Mouse (Mus musculus): ENCODE data around the gene Mtus2.
A peak's percentile ranks its signal among the peaks of the same experiment; 100 is the strongest.
"Not testable (repeated sequence)": the region's sequence is repeated elsewhere in the genome, so short reads cannot be mapped to it uniquely, and the experiment has no call there.

The Mtus2 gene

DNA sequence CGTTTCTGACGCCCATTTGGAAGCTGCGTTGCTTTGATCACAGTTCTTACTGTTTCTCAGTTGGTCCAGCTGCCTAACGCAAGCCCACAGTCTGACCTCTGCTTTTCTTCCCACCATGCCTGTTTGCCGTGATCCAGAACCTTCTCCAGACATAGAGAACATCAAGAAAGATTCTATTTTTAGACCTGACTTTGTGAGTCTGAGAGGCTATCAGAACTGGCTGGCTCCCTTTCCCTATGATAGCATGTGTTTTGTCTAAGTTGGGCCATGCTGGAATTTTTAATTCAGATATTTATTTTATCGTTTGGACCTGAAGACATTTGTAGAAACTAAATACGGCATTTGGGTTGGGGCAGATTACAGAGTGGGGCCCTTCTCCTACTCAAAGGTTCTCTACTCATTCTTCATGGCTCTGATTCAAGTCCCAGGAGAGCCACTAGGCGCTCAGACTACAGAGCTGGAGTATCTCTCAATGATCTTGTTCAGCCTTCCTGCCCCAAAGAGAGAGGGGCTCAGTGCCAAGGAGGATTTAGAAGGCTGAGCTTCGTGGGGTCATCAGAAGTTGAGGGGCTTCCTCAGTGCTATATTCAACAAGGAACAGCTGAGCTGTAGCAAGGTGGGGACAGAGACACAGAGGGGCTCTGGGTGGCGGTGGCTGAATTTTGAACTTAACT is 174.5 kb downstream of the Mtus2 start:
- peak in 1 of 2 experiments; percentile 9 for DNase-seq

DNA sequence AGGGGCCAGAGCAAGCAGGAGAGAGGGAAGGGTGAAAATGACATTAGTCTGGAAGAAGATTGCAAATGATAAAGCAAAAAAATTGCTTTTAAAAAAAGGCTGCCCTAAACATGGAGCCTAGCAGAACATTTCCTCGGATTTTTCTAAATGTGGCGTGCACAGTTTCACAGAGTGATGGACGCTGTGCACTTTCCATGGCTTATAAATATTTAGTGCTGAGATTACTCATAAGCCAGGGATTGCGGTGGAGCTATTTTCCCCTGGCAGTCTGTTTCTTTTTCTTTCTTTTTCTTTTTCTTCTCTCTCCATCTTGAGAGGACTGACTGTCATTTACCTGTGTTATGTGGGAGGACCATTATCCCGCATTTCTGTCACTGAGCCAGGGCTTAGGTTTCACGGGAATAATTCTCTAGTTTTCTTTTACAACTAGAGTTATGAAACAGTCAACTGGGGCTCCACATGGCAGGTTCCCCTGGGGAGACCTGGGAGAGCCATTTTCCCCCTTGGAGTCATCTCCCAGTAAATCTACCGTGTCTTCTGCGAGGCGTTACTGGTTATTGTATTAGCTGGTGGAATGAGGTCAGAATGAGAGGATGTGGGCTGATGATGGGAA is 176.4 kb downstream of the Mtus2 start:
- DNase-seq, result no peak

DNA sequence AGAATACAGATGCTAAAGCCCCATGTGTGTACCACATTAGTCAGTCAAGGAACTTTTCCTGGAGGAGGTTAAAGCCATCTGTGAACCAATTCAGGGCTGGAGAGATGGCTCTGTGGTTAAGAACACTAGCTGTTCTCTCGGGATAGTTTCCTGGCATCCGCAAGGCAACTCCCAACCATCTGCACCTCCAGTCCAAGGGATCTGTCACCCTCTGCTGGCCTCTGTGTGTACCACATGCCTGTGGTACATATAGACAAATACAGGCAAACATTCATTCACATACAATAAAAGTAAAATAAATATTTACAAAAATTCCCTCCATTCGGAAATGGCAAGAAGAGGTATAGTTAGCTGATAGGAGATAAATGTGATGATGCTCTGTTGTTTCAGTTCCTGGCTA is 184.5 kb downstream of the Mtus2 start:
- no peak for DNase-seq

DNA sequence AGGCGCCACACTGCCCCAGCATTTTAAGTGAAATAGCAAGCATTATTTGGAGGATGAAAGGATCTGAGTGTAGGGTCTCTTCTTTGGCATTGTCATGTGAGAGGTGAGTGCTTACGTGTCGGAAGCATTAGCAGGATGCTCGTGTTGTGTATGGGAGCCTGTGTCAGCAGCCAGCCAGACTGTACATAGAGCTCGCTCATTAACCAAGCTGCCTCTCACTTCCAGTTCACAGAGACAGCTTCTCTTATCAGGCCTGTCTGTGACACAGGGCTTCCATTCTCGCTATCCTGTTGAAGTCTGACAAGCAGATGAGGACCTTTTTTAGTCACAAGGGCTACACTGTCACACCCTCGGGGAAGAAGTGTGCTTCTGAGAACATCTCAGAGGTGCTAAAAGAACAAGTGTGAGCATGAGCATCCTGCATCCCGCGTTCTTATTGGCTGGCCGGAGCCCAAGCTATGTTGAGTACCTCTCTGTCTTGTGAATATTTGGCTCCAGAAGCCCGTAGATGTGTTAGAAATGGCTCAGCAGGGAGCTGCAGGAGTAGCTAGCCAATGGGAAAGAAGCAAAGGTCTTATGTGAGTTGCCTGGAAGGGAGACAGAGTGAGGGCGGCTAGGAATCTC is 189.2 kb downstream of the Mtus2 start:
- DNase-seq, result no peak

DNA sequence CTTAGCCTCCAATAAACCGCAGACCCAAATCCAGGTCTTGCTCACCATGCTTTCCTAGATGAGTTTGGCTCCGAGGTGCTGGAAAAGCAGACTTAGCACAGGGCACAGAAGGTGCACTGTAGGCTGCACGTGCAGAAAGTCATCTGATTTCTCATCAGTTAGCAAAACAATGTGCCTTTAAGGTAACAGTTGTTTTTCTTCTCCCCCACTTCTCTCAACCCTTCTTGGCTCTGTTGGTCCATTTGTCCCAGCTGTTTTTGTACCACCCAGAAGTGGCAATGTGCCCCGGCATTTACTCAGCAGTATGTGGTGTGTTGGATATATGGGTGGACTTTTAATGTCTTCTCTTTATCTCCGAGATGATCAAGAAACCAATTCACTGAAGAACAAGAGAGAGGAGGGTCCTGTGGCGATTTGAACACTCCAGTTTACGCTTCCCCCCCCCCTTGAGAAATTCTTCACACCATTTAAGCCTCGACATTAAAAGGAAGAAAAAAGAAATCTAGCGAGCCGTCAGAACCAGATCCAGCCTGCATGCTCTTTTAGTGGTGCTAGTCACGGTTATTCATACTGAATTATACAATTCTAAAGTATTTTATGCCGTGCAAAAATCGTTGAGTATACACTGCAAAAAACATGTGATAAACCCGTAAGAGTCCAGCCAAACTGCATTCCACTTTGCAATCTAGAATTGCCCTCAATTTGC is 194.9 kb downstream of the Mtus2 start:
- DNase-seq, result no peak

DNA sequence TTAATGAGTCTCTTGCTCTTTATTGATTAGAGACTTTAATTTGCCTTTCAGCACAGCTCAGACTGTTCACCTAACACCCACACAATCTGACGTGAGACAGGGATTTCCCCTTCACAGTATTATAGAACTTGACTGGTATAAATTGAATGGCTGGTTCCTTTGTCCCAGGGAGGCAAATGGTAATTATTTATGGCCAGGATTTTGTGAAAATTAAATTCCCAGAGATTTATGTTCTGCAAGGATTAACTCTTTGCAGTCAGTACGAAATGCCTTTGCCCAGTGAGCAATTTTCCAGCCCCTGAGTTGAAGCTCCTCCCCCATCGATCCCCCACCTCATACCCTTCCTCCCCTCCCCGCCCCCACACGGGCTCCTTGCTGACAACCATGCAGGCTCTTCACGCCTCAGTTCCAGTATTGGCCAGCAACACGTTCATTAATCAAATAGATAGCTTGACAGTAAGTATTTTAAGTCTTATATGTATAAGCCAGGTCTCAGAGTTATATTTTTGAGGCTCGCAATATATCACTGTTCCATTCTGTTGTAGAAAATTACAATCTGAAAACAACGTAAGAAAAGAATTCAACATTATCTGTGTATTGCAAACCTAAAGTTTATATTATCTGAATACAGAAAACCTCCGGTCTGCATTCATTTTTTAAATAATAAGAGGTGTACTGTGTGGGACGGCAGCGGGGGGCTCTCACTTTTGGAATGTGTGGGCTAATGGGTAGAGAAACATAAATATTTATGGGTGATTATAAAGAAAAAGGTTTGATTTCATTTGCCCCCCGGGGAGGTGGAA is 195.7 kb downstream of the Mtus2 start:
- peak; percentile 11 to 19 for DNase-seq

DNA sequence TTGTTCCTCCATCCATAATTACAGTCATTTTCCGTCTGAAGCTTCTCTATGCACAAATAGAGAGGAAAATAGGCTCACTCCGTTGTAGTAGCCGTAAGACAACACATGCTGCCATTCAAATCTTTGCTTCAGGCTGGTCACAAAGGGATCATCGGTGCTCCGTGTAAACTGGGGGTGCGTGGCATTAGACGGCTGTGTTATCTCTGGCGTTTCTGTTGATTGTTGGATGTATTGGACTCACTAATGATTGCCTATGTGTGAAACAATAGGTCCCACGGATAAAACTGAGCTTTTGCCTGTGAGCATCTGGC is 196.2 kb downstream of the Mtus2 start:
- no peak for DNase-seq

DNA sequence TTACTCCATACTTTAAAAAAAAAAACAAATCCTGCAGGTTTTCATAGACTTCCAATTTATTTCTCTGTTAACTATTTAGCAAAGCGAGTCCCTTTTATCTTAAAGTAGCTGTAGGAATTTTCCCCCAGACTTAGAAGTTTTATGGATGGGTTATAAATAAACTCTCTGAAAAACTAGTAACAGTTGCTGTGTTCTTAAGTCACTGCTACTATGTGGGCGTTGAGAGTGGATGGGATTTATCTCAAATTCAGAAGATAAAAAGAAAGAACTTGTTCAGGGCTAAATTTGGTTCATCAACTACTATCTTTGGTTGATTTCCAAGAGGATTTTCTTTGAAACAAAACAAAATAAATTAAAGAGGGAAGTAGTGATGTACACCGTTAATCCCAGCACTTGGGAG is 197.6 kb downstream of the Mtus2 start:
- DNase-seq, result no peak

DNA sequence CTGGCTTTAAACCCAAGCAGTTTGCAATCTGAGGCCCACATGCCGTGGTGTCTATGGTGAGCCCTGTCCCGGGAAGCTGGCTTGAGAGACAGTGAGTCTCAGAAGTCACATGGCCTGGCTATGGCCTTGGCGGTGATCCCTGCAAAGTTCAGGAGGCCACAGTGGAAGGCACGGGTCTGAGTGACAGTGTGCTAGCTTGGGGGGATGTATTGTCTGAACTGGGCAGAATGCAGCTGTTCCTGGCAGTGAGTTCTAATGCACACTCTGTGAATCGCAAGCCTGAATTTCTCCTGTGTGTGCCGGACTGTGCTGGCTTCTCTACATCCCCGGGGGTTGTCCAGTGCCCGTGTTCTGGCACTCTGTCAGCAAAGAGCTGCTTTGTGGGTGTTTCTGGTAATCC is 202.2 kb downstream of the Mtus2 start:
- DNase-seq, result peak; percentile 9 to 11

DNA sequence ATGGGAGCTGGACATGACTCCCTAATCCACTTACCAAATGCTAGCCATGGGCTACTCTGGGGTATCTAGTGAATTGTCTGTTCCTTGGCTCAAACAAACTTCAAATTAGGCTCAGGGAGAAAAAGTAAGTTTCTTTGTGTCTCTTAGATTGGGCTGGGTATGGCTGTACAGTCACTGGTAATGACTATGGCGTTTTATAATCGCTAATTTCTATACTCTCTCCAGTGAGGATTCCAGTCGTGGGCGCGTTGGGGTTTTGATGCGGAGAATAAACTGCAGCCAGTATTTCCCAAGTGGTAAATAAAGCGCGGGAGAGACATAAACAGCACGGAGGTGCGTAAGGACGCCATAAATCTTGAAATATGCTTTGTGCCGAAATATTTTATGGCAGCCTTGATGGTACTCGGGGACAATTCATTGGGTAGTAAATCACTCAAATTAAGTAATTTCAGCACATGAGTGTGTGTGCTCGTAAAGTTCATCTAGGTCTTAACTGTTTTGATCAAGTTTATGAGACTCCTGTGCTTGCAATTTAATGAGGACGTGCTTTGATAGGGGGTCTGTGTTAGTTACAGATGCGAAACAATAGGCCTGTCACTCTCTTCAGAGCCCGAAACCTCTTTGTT is 203.5 kb downstream of the Mtus2 start:
- DNase-seq, result no peak

DNA sequence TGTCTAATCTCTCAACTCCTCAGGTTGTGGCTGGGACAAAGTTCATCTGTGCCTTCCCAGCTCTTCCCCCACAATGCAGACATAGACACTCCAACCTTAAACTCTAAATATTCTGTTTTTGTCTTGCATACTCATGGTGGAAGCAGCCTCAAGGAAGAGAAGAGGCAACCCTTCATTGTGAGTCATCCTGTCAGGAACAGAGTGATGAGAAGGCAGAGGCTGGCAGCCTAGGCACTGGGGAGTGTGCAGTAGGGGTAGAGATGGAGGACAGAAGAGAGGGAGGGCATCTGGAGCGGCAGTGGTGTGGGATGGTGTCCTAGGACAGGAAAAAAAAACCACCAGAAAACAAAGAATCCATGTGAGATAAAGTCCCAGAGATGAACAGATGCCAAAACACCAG is 208.0 kb downstream of the Mtus2 start:
- no peak for DNase-seq

DNA sequence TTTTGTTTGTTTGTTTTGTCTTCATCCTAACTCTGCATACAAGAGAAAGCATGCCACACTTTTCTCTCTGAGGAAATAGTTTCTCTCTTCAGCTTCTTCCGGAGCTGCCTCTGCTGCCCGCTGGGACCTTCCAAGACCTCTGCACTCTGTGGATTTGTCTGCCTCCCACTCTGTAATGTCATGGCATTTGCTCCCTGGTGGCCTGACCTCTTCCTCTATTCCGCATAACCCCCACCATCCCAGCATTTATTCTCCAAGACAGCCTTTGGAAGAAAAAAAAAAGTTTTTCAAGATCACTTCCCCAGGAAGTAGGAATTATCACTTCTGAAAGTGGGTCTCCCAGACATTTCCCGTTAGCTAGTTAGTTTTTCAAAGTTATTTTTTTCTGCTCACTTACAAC is 218.0 kb downstream of the Mtus2 start:
- no peak for DNase-seq

DNA sequence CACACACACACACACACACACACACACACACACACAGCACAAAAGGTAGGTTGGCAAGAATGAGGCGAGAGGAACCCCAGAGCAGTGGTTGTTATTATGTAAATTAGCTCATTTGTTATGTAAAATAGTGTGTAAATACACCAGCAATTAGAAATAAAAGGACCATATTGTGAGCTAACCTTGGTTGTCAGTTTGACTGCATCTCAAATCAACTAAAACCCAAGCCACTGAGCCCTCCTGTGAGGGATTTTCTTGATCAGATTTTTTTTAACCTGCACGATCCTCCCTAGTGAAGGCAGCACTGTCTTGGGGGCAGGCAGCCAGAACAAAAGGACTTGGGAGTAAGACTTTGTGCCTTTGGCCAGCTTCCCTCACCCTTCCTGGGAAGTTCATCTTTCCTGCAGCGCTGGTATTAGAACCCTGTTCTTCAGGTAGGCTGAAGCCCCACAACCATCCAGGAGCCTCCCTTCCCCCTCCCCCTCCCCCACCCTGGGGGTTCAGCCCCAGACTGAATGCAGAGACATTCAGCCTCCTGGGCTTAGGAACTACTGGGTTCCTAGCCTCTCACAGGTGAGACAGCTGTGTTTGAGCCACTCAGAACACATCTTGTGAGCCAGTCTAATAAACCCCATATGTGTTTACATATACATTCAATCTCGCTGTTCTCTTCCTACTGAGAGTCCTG is 218.8 kb downstream of the Mtus2 start:
- no peak for DNase-seq

DNA sequence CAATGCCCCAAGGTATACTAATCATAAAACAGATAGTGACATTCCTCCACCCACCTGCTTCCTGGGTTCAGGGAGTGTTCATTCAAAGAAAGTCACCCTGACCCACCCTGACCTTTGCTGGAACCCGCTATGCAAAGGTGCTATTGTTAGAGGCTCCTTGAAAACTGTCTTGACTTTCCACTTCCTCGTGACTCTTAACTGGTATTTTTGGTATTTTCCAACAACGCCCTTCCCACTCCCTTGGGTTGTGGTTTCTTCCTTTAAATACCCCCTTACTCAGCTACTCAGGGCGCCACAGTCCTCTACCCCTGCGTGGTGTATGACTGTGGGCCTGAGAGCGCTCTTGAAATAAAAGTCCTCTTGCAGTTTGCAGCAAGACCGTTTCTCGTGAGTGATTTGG is 219.4 kb downstream of the Mtus2 start:
- not testable (repeated sequence) for DNase-seq

DNA sequence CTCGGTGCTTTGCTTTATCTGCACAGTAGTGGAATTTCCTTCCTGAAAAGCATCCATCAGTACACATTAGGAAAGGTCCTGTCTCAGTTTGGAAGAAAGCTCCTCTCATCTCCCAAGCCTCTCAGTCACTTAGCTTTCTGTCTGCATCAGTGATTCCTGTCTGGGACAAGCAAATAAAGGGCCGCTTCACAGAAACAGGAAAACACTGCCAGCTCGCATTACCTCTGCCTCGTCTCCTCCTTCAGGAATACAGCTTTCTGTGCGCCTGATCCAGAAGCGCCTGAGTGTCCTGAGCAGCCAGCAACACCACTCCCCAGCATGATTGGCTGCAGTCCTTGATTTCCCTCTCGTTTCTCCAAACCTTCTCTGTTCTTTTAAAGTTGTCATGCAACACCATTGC is 222.1 kb downstream of the Mtus2 start:
- DNase-seq, result no peak

DNA sequence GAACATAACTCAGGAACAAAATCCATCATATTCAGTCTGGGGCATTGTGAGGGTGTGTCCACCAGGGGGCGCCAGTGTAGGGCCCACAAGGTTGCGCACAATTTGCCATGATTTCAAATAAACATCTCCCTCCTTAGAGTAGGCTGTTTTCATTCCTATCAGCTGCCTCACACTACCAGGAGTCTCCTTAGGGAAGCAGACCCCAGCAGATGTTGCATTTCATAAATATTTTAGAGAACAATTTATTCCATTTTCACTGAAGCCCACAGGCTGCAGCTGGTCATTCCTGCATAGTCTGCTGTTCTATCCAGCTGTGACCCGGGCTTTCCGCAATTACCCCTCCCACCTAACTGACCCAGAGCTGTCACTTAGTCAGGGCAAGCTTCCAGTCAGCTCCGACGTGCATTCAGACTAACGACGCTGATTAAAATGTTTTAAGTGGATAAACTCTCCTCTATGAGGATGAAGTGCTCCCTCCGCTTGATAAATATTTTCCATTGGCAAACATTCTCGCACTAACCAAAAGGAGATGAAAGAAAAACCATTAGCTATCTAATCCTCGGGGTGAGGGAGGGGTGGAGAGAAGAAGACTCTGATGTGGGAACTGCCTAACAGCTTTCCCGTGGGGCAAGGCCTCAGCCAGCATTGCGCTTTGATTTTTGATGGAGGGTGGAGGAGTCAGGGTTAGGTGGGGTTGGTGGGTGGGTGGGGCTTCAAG is 223.6 kb downstream of the Mtus2 start:
- peak; percentile 69 to 77 for DNase-seq

DNA sequence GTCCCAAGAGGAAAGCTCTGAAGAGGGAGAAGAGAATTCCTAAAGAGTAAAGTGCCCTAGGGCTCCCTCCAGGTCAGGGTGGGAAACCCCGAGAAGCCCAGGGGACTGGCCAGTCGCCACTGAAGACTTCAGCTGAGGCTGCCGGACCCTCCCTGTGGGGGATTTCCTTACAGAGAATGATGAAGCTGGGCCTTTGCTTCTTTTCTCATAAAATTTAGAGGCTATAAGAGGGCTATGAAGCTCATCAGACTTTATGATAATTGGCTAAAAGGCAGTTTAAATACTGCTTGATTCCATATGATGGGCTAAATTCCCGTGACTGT is 224.1 kb downstream of the Mtus2 start:
- peak; percentile 62 for DNase-seq

DNA sequence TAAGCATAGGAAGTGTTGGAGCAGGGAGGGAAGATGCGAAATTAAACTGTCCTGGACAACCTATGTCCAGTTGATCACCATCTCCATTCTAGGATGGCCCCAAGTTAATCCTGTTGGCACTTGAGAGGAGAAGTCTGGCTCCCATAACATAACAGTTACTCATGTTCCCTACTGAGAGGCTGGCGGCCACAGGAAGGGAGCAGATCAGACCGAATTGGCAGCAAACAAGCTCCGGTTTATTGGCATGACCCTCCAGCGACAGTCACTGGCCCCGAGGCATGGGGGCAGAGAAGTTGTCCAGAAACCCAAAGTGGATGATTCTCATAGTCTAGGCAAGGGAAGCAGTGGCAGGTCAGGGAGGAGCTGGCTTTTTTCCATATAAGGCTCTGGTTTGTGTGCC is 224.8 kb downstream of the Mtus2 start:
- DNase-seq, result no peak

DNA sequence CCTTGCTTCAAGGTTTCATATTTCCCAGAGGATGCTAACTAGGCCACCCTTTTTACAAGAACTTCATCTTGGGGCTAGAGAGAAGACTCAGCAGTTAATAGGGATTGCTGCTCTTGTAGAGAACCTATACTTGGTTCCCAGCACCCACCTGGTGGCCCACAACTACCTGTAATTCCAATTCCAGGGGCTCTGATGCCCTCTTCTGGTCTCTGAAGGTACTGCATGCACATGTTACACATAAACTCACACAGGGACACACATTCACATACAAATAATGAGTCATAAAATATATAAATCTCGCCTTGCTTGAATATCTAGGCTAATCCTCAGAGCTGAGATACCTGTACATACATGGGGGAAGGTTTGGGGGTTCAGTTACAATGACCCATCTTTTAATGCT is 228.8 kb downstream of the Mtus2 start:
- no peak for DNase-seq

DNA sequence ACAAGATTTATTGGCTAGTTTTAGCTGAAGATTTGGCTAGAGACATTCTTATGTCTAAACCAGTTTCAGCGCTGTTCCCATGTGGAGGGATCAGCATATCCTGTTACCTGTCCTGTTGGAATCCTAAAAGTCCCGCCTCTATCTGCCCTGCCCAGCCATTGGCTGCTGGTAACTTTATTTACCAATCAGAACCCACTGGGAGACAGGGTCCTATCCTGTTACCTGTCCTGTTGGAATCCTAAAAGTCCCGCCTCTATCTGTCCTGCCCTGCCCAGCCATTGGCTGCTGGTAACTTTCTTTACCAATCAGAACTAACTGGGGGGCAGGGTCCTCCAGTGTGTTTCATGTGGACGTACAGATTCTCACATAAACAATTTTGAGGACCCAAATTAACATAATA is 234.3 kb downstream of the Mtus2 start:
- no peak for DNase-seq

DNA sequence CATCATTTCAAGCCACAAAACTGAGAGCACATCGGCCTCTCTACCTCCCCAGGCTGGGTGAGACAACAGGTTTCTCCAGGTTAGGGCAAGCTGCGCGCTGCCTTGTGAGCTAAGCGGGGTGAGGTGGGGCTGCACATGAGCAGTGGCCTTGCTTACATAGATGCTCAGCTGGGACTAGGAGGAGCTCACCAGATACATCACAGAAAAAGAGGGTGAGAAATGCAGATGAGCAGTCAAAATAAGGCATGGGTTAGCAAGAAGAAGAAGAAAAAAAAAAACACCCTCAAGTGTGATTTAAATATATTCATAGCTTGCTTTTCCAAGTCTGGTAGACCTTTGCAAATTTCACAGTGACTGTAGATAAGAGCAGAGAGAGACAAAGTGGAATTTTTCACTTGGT is 254.7 kb downstream of the Mtus2 start:
- no peak for DNase-seq

DNA sequence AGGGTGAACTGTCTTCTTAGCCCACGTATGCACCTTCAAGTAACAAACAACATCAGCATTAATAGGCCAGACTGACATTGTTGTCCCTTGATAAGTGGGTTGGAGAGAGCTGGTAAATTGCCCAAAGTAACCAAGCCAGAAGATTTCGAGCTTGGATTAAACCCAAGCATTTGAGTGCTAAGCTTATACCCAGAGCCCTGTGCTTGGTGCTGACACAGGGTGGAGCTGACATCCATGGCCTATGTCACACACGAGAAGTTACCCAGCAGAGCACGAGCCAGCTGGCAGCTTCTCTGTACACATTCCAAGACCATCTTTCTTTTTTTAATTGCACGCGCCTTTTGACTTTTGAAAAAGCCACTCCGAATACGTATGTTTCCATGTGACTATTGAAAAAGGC is 259.7 kb downstream of the Mtus2 start:
- no peak for DNase-seq

Measured in kidney, postnatal 4 days (tissue).